Mouse (Mus musculus): ENCODE data around the gene Mup20. TPM values are rescaled to one million over a fixed set of nuclear protein-coding genes. Genes with fewer than 3 reads are reported as not detected.
"Not testable (repeated sequence)": the region's sequence is repeated elsewhere in the genome, so short reads cannot be mapped to it uniquely, and the experiment has no call there.

Mup20 gene
- not detected for total RNA-seq (2021)
- long read RNA-seq, experiment 1, result 0 reads
- long read RNA-seq, experiment 2, result 0 reads

- DNase-seq; intact Hi-C loops (cut with DNase I): not testable (repeated sequence)
These were observed at the start of gene Mup20 for GRCm38 (mm10) chr4:62054058-62054457. Gene Mup20 (minus strand): TSS chr4:62054158.

GRCm38 (mm10) chr4:62103366-62103765 lies 49.4 kb upstream of the Mup20 start:
- DNase-seq, result peak in 1 of 2 experiments; percentile 10
- intact Hi-C loops (cut with DNase I), result not testable (repeated sequence)

- intact Hi-C loops (cut with DNase I), result no loop called here
- DNase-seq, result no peak
These were observed 34.0 kb upstream of the Mup20 start for GRCm38 (mm10) chr4:62087953-62088352.

- DNase-seq, result no peak
- intact Hi-C loops (cut with DNase I), result no loop called here
These were observed 33.3 kb upstream of the Mup20 start, which contains the start of gene Mup3 for GRCm38 (mm10) chr4:62087241-62087640. Gene Mup3 (minus strand): TSS chr4:62087342.

- DNase-seq, result no peak
- intact Hi-C loops (cut with DNase I), result no loop called here
These were observed 28.8 kb upstream of the Mup20 start for GRCm38 (mm10) chr4:62082755-62083154.

- DNase-seq, result no peak
- intact Hi-C loops (cut with DNase I), result no loop called here
These were observed 21.2 kb upstream of the Mup20 start for GRCm38 (mm10) chr4:62075126-62075525.

- intact Hi-C loops (cut with DNase I); DNase-seq: not testable (repeated sequence)
These were observed 822 bp upstream of the Mup20 start for GRCm38 (mm10) chr4:62054780-62055179.

GRCm38 (mm10) chr4:62026281-62026680 lies 27.7 kb downstream of the Mup20 start:
- intact Hi-C loops (cut with DNase I), result no loop called here
- no peak for DNase-seq

- no peak for DNase-seq
- intact Hi-C loops (cut with DNase I), result no loop called here
These were observed 29.6 kb downstream of the Mup20 start for GRCm38 (mm10) chr4:62024256-62024959.

GRCm38 (mm10) chr4:62023646-62024045 lies 30.3 kb downstream of the Mup20 start:
- intact Hi-C loops (cut with DNase I), result no loop called here

GRCm38 (mm10) chr4:62023120-62023519 lies 30.8 kb downstream of the Mup20 start:
- intact Hi-C loops (cut with DNase I), result no loop called here
- DNase-seq, result no peak

More at GRCm38 (mm10) chr4:62023646-62024045, 30.3 kb downstream of the Mup20 start:
- no peak for DNase-seq

- intact Hi-C loops (cut with DNase I); DNase-seq: not testable (repeated sequence)
These were observed 33.4 kb downstream of the Mup20 start for GRCm38 (mm10) chr4:62020511-62020910.

Other genes starting within 250 kb of the Mup20 start
- not detected for gene Mup5, start 218.9 kb downstream of the Mup20 start, total RNA-seq (2021)
- gene Mup3, start 33.2 kb upstream of the Mup20 start, total RNA-seq (2021), result not detected
- not detected for gene Mup21, start 96.7 kb upstream of the Mup20 start, total RNA-seq (2021)
- 1 to 10 TPM; 2.3 to 2.8 TPM for gene Zfp37, start 176.9 kb upstream of the Mup20 start, total RNA-seq (2021)
- 10 to 100 TPM; 16.2 to 17.2 TPM for gene Slc31a2, start 208.4 kb upstream of the Mup20 start, total RNA-seq (2021)